Mouse (Mus musculus): ENCODE data around the gene Clip2. TPM values are rescaled to one million over a fixed set of nuclear protein-coding genes. Genes with fewer than 3 reads are reported as not detected.

Clip2 gene
- polyA plus RNA-seq, 1 experiment = 21.9 TPM

GRCm38 (mm10) chr5:134549640-134550168 is 2.5 kb downstream of the Clip2 start:
- WGBS = 85% methylated on average over 3 of the region's 3 CpGs
- no peak overlapping the region for H3K4me3 ChIP-seq (replicated peaks; ENCODE audit: extremely low read depth, low read depth, low read length)

GRCm38 (mm10) chr5:134548306-134548705 is 3.9 kb downstream of the Clip2 start:
- 45% methylated on average over 5 of the region's 5 CpGs for whole genome bisulfite sequencing
- TF ChIP-seq POLR2A (IDR thresholded peaks at IDR 0.05; ENCODE audit: borderline replicate concordance, extremely low read depth, low read depth, low read length) (no peak), CTCF (IDR thresholded peaks at IDR 0.05; ENCODE audit: insufficient read depth, low read length) (no peak)
- Histone ChIP-seq H3K4me1 (ENCODE audit: control insufficient read depth, insufficient read depth, low read length) (peaks cover 21% of the 10 kb centered on the region), H3K4me3 (replicated peaks; ENCODE audit: extremely low read depth, low read depth, low read length) (no peak overlapping the region)
- DNase-seq = no peak

More at GRCm38 (mm10) chr5:134549640-134550168, 2.5 kb downstream of the Clip2 start:
- DNase-seq = no peak
- H3K4me1 ChIP-seq (ENCODE audit: control insufficient read depth, insufficient read depth, low read length) = peaks cover 15% of the 10 kb centered on the region
- TF ChIP-seq CTCF (IDR thresholded peaks at IDR 0.05; ENCODE audit: insufficient read depth, low read length) (no peak), POLR2A (IDR thresholded peaks at IDR 0.05; ENCODE audit: borderline replicate concordance, extremely low read depth, low read depth, low read length) (no peak)

GRCm38 (mm10) chr5:134546790-134547189 is 5.4 kb downstream of the Clip2 start:
- 72% methylated on average over 7 of the region's 7 CpGs for WGBS

GRCm38 (mm10) chr5:134545242-134545629 is 7.0 kb downstream of the Clip2 start:
- Histone ChIP-seq H3K4me3 (replicated peaks; ENCODE audit: extremely low read depth, low read depth, low read length) (no peak overlapping the region), H3K4me1 (ENCODE audit: control insufficient read depth, insufficient read depth, low read length) (peaks cover 19% of the 10 kb centered on the region)
- no peak for DNase-seq
- TF ChIP-seq POLR2A (IDR thresholded peaks at IDR 0.05; ENCODE audit: borderline replicate concordance, extremely low read depth, low read depth, low read length) (no peak), CTCF (IDR thresholded peaks at IDR 0.05; ENCODE audit: insufficient read depth, low read length) (no peak)
- WGBS = 54% methylated on average over 3 of the region's 3 CpGs

More at GRCm38 (mm10) chr5:134546790-134547189, 5.4 kb downstream of the Clip2 start:
- H3K4me1 ChIP-seq (ENCODE audit: control insufficient read depth, insufficient read depth, low read length) = peaks cover 20% of the 10 kb centered on the region
- TF ChIP-seq POLR2A (IDR thresholded peaks at IDR 0.05; ENCODE audit: borderline replicate concordance, extremely low read depth, low read depth, low read length) (no peak), CTCF (IDR thresholded peaks at IDR 0.05; ENCODE audit: insufficient read depth, low read length) (no peak)
- no peak for DNase-seq
- no peak overlapping the region for H3K4me3 ChIP-seq (replicated peaks; ENCODE audit: extremely low read depth, low read depth, low read length)

- no peak for TF ChIP-seq CTCF (IDR thresholded peaks at IDR 0.05; ENCODE audit: insufficient read depth, low read length)
- no peak for DNase-seq
- Histone ChIP-seq H3K4me1 (ENCODE audit: control insufficient read depth, insufficient read depth, low read length) (peaks cover 25% of the 10 kb centered on the region), H3K4me3 (replicated peaks; ENCODE audit: extremely low read depth, low read depth, low read length) (no peak overlapping the region)
- 45% methylated on average over 19 of the region's 19 CpGs for WGBS
These were observed 7.6 kb downstream of the Clip2 start for GRCm38 (mm10) chr5:134544516-134545241.

- whole genome bisulfite sequencing = 18% methylated on average over 7 of the region's 7 CpGs
- DNase-seq = peak; percentile 54
- TF ChIP-seq CTCF (IDR thresholded peaks at IDR 0.05; ENCODE audit: insufficient read depth, low read length) (no peak), POLR2A (IDR thresholded peaks at IDR 0.05; ENCODE audit: borderline replicate concordance, extremely low read depth, low read depth, low read length) (no peak)
- H3K4me3 ChIP-seq (replicated peaks; ENCODE audit: extremely low read depth, low read depth, low read length) = no peak overlapping the region
- H3K4me1 ChIP-seq (ENCODE audit: control insufficient read depth, insufficient read depth, low read length) = peaks cover 25% of the 10 kb centered on the region
These were observed 10.6 kb downstream of the Clip2 start for GRCm38 (mm10) chr5:134541640-134542039.

- no peak overlapping the region for H3K4me3 ChIP-seq (replicated peaks; ENCODE audit: extremely low read depth, low read depth, low read length)
- peaks cover 25% of the 10 kb centered on the region for H3K4me1 ChIP-seq (ENCODE audit: control insufficient read depth, insufficient read depth, low read length)
- WGBS = 54% methylated on average over 6 of the region's 6 CpGs
- TF ChIP-seq POLR2A (IDR thresholded peaks at IDR 0.05; ENCODE audit: borderline replicate concordance, extremely low read depth, low read depth, low read length) (no peak), CTCF (IDR thresholded peaks at IDR 0.05; ENCODE audit: insufficient read depth, low read length) (no peak)
- DNase-seq = no peak
These were observed 11.4 kb downstream of the Clip2 start for GRCm38 (mm10) chr5:134540881-134541280.

GRCm38 (mm10) chr5:134539891-134540290 is 12.3 kb downstream of the Clip2 start:
- no peak for TF ChIP-seq POLR2A (IDR thresholded peaks at IDR 0.05; ENCODE audit: borderline replicate concordance, extremely low read depth, low read depth, low read length)
- TF ChIP-seq CTCF (IDR thresholded peaks at IDR 0.05; ENCODE audit: insufficient read depth, low read length) = no peak
- peaks cover 22% of the 10 kb centered on the region for H3K4me1 ChIP-seq (ENCODE audit: control insufficient read depth, insufficient read depth, low read length)
- DNase-seq = no peak

GRCm38 (mm10) chr5:134536036-134536435 is 16.2 kb downstream of the Clip2 start:
- WGBS = 81% methylated on average over 6 of the region's 6 CpGs
- H3K4me1 ChIP-seq (ENCODE audit: control insufficient read depth, insufficient read depth, low read length) = peaks cover 10% of the 10 kb centered on the region
- no peak overlapping the region for H3K4me3 ChIP-seq (replicated peaks; ENCODE audit: extremely low read depth, low read depth, low read length)
- no peak for DNase-seq
- no peak for TF ChIP-seq CTCF (IDR thresholded peaks at IDR 0.05; ENCODE audit: insufficient read depth, low read length)
- no peak for TF ChIP-seq POLR2A (IDR thresholded peaks at IDR 0.05; ENCODE audit: borderline replicate concordance, extremely low read depth, low read depth, low read length)

More at GRCm38 (mm10) chr5:134539891-134540290, 12.3 kb downstream of the Clip2 start:
- WGBS = 4% methylated on average over 3 of the region's 3 CpGs
- no peak overlapping the region for H3K4me3 ChIP-seq (replicated peaks; ENCODE audit: extremely low read depth, low read depth, low read length)

GRCm38 (mm10) chr5:134532417-134532816 is 19.8 kb downstream of the Clip2 start:
- TF ChIP-seq CTCF (IDR thresholded peaks at IDR 0.05; ENCODE audit: insufficient read depth, low read length) = no peak
- no peak for TF ChIP-seq POLR2A (IDR thresholded peaks at IDR 0.05; ENCODE audit: borderline replicate concordance, extremely low read depth, low read depth, low read length)
- DNase-seq = no peak
- Histone ChIP-seq H3K4me3 (replicated peaks; ENCODE audit: extremely low read depth, low read depth, low read length) (no peak overlapping the region), H3K4me1 (ENCODE audit: control insufficient read depth, insufficient read depth, low read length) (no peaks in the 10 kb centered on the region)
- WGBS = 87% methylated on average over 6 of the region's 6 CpGs
